Comparison of ENCODE assay signal across 27 mouse cellular contexts in the genomic region with DNA sequence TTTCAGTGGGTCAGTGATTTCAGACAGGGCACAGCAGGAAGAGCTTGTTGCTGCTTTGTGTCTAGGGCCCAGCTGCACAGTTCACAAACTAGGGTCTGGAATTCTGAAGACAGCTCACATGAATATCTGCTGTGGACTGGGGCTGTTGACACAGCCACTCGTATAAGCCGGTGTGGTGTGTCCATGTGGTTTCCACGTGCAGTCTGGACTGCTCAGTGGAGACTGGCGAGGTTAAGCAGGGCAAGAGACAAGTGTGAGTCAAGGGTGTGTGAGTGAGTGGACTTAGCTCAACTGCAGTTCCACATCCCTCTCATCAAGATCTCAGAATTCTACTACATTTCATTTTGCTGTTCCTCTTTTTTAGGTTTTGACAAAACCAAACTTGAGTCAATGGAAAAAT. TPM values are rescaled to one million over a fixed set of nuclear protein-coding genes. Genes with fewer than 3 reads are reported as not detected.
DNase-seq lines count a peak whose midpoint lies in the region; ATAC-seq and TF ChIP-seq lines count a peak whose summit lies in the region.
"Had no signal": no experiment of that assay in that cellular context is flagged by ENCODE, and none has a peak within 500 bp of the region (broad histone marks: within the 10 kb centered on the region; RNA-seq: fewer than 3 reads in every experiment).

No protein-coding gene starts in this region.

- H3K4me1 ChIP-seq in lung, postnatal 0 days (ENCODE audit: insufficient read depth, low read depth, low read length): no peaks in the 10 kb centered on the region
- no peaks in the 10 kb centered on the region for H3K4me1 ChIP-seq in MEL (ENCODE audit: control insufficient read depth in 1 of 2, insufficient read depth in 2 of 2, low read length in 2 of 2)
- H3K4me1 ChIP-seq in intestine, postnatal 0 days (replicated peaks; ENCODE audit: control insufficient read depth, insufficient read depth, low read length): no peaks in the 10 kb centered on the region
- H3K4me1 ChIP-seq: embryonic facial prominence, embryonic 10.5 days; forebrain, embryonic 10.5 days; heart, embryonic 13.5 days; hindbrain, embryonic 12.5 days had no signal

- no peak for TF ChIP-seq EP300 in lung, postnatal 0 days (IDR thresholded peaks at IDR 0.05)
- no peak for TF ChIP-seq EP300 in MEL (IDR thresholded peaks at IDR 0.05; ENCODE audit: low read depth in 1 of 2, low read length in 2 of 2)

- no peak overlapping the region for H3K4me3 ChIP-seq in lung, postnatal 0 days (ENCODE audit: low read depth, low read length)
- no peak overlapping the region for H3K4me3 ChIP-seq in MEL (ENCODE audit: control insufficient read depth in 1 of 2, insufficient read depth in 1 of 2, low read depth in 2 of 2, low read length in 2 of 2)
- H3K4me3 ChIP-seq in intestine, postnatal 0 days (ENCODE audit: low read depth, low read length): no peak overlapping the region
- H3K4me3 ChIP-seq: embryonic facial prominence, embryonic 10.5 days; forebrain, embryonic 10.5 days; gastrocnemius, adult 2 months; heart, embryonic 13.5 days; hindbrain, embryonic 12.5 days had no signal

- H3K27me3 ChIP-seq in lung, postnatal 0 days (replicated peaks; ENCODE audit: insufficient read depth, low read length): no peaks in the 10 kb centered on the region
- no peaks in the 10 kb centered on the region for H3K27me3 ChIP-seq in MEL (ENCODE audit: control insufficient read depth in 1 of 2, insufficient read depth in 2 of 2, low read length in 2 of 2)
- H3K27me3 ChIP-seq in intestine, postnatal 0 days (replicated peaks; ENCODE audit: control insufficient read depth, insufficient read depth, low read length): no peaks in the 10 kb centered on the region
- H3K27me3 ChIP-seq: heart, embryonic 13.5 days; hindbrain, embryonic 12.5 days; Patski had no signal

- ATAC-seq in lung, postnatal 0 days: peak; percentile 67
- ATAC-seq in intestine, postnatal 0 days: peak; percentile 38; the same call in 1 of the 2 replicates
- no peak for ATAC-seq in erythroid progenitor cell, adult 5-6 weeks (replicated peaks; ENCODE audit: low FRiP score, poor library complexity, severe bottlenecking)
- ATAC-seq: activated CD4-positive, CD25-positive, alpha-beta regulatory T cell, adult 4 months; CD4-positive, CD25-positive, alpha-beta regulatory T cell, adult 4 months; forebrain, embryonic 14.5 days; hindbrain, postnatal 0 days; Patski had no signal

- TF ChIP-seq CTCF in lung, postnatal 0 days (IDR thresholded peaks at IDR 0.05): no peak
- TF ChIP-seq CTCF in MEL (IDR thresholded peaks at IDR 0.05 in 2 of 3, conservative IDR thresholded peaks at IDR 0.05 in 1 of 3; ENCODE audit: control insufficient read depth in 1 of 3, insufficient read depth in 1 of 3, low read depth in 2 of 3, low read length in 3 of 3, poor library complexity in 1 of 3, severe bottlenecking in 1 of 3): no peak
- no peak for TF ChIP-seq CTCF in intestine, postnatal 0 days (IDR thresholded peaks at IDR 0.05; ENCODE audit: low read depth)

- H3K9ac ChIP-seq in lung, postnatal 0 days (replicated peaks; ENCODE audit: low read depth): no peak overlapping the region
- no peak overlapping the region for H3K9ac ChIP-seq in MEL (ENCODE audit: control insufficient read depth, low read depth, low read length, poor library complexity, severe bottlenecking)
- no peak overlapping the region for H3K9ac ChIP-seq in intestine, postnatal 0 days (ENCODE audit: low read depth, low read length)
- H3K9ac ChIP-seq: heart, embryonic 13.5 days; hindbrain, embryonic 12.5 days had no signal

- no peak overlapping the region for H3K27ac ChIP-seq in lung, postnatal 0 days (ENCODE audit: low read length)
- H3K27ac ChIP-seq in MEL (ENCODE audit: control insufficient read depth, low read depth, low read length): no peak overlapping the region
- no peak overlapping the region for H3K27ac ChIP-seq in intestine, postnatal 0 days (ENCODE audit: low read depth, low read length)
- H3K27ac ChIP-seq: embryonic facial prominence, embryonic 10.5 days; forebrain, embryonic 10.5 days; gastrocnemius, adult 2 months; heart, embryonic 13.5 days; hindbrain, embryonic 12.5 days; hindbrain, postnatal 0 days had no signal

- peaks cover 16% of the 10 kb centered on the region; the same call in 1 of the 2 replicates for H3K36me3 ChIP-seq in lung, postnatal 0 days (ENCODE audit: insufficient read depth, low read length)
- peaks cover 0 to 34% of the 10 kb centered on the region in 2 experiments; a peak in 2 of 4 replicates for H3K36me3 ChIP-seq in MEL (ENCODE audit: control insufficient read depth in 1 of 2, insufficient read depth in 2 of 2, low read length in 2 of 2)
- H3K36me3 ChIP-seq in intestine, postnatal 0 days (ENCODE audit: control insufficient read depth, insufficient read depth): peaks cover 52% of the 10 kb centered on the region

- H3K4me2 ChIP-seq in lung, postnatal 0 days (replicated peaks; ENCODE audit: low read depth, low read length): no peak overlapping the region
- no peak overlapping the region for H3K4me2 ChIP-seq in intestine, postnatal 0 days (replicated peaks; ENCODE audit: low read depth)
- H3K4me2 ChIP-seq: heart, embryonic 13.5 days; hindbrain, embryonic 12.5 days had no signal

- TF ChIP-seq RAD21 in MEL (IDR thresholded peaks at IDR 0.05; ENCODE audit: low read depth, low read length): no peak

- no peaks in the 10 kb centered on the region for H3K79me2 ChIP-seq in MEL (ENCODE audit: control insufficient read depth, insufficient read depth, low read length, poor library complexity)

- TF ChIP-seq POLR2A in MEL (IDR thresholded peaks at IDR 0.05; ENCODE audit: control insufficient read depth in 1 of 2, insufficient read depth in 1 of 2, low read depth in 1 of 2, low read length in 2 of 2, poor library complexity in 1 of 2): no peak

- peak; percentile 14 for DNase-seq in lung, postnatal 0 days (ENCODE audit: low spot score)
- DNase-seq in lung, postnatal 14 days: no peak
- peak; percentile 11 for DNase-seq in 3T3-L1 (ENCODE audit: low read depth, low spot score)
- DNase-seq in MEL (ENCODE audit: low read depth, low spot score): peak; percentile 22
- no peak for DNase-seq in ovary, adult 18-20 months (ENCODE audit: low spot score)
- DNase-seq: adrenal gland, adult 2 months; adrenal gland, postnatal 25 days; B cell, adult 2 months; cerebellum, adult 2 months; cerebellum, postnatal 10 days; gastrocnemius, adult 2 months; gastrocnemius, postnatal 25 days; heart, postnatal 4 days had no signal

- WGBS in lung, postnatal 0 days: 68% methylated on average over 4 of the region's 4 CpGs
- 58% methylated on average over 4 of the region's 4 CpGs for WGBS in intestine, postnatal 0 days

- H3K9me3 ChIP-seq in lung, postnatal 0 days (ENCODE audit: low read length): no peaks in the 10 kb centered on the region
- H3K9me3 ChIP-seq in MEL (replicated peaks; ENCODE audit: insufficient read depth, low read length): no peaks in the 10 kb centered on the region
- H3K9me3 ChIP-seq in intestine, postnatal 0 days (ENCODE audit: control insufficient read depth): no peaks in the 10 kb centered on the region
- H3K9me3 ChIP-seq: embryonic facial prominence, embryonic 10.5 days; forebrain, embryonic 10.5 days; G1E; heart, embryonic 13.5 days; hindbrain, embryonic 12.5 days had no signal

TF ChIP-seq in MEL, 35 proteins besides CTCF, POLR2A, EP300 and RAD21 (continues in another document):
- TF ChIP-seq POLR2AphosphoS2 (IDR thresholded peaks at IDR 0.05; ENCODE audit: low read length) (no peak), GATA1 (IDR thresholded peaks at IDR 0.05; ENCODE audit: low read depth, low read length) (no peak), RCOR1 (IDR thresholded peaks at IDR 0.05; ENCODE audit: low read depth, low read length) (no peak), BHLHE40 (IDR thresholded peaks at IDR 0.05; ENCODE audit: borderline replicate concordance, low read depth, low read length) (no peak), MYC (IDR thresholded peaks at IDR 0.05; ENCODE audit: low read depth, low read length) (no peak)

RNA-seq across cellular contexts. Expression of gene Hykk, which starts 25.0 kb away (rescaled TPM):
- 3.1 and 3.7 TPM in 2 replicates for polyA plus RNA-seq in lung, postnatal 0 days (2015; fragmentation: Nextera tagmentation; extraction: Ambion mirVana)
- not detected in 2 replicates for total RNA-seq in MEL (2012; rRNA removed)
- not detected for polyA plus RNA-seq in MEL (2012; ENCODE audit: insufficient read depth in 1 of 2, insufficient read length in 2 of 2, low read depth in 1 of 2, low replicate concordance in 2 of 2, missing spikeins in 1 of 2)
- 1.1 and 1.2 TPM in 2 replicates for polyA plus RNA-seq in intestine, postnatal 0 days (2015; fragmentation: Nextera tagmentation; extraction: Ambion mirVana)
- not detected in 2 replicates for total RNA-seq in erythroid progenitor cell, adult 5-6 weeks (2015; ENCODE audit: low replicate concordance)
- 0.30 TPM in 1 of 2 replicates, not detected in the other for total RNA-seq in erythroid progenitor cell, adult 5-6 weeks (2017; ENCODE audit: low replicate concordance)
- total RNA-seq: granulocyte monocyte progenitor cell, adult 5-6 weeks had no signal
- polyA plus RNA-seq: G1E had no signal

RNA-seq across cellular contexts. Expression of gene Ireb2, which starts 28.5 kb away (rescaled TPM):
- polyA plus RNA-seq in lung, postnatal 0 days (2015; fragmentation: Nextera tagmentation; extraction: Ambion mirVana): 13.6 and 16.6 TPM in 2 replicates
- total RNA-seq in MEL (2012; rRNA removed): 13.8 and 16.0 TPM in 2 replicates
- polyA plus RNA-seq in MEL (2012; ENCODE audit: insufficient read depth in 1 of 2, insufficient read length in 2 of 2, low read depth in 1 of 2, low replicate concordance in 2 of 2, missing spikeins in 1 of 2): 10 to 100 TPM; 25.1 to 26.4 TPM
- 17.7 and 19.6 TPM in 2 replicates for polyA plus RNA-seq in intestine, postnatal 0 days (2015; fragmentation: Nextera tagmentation; extraction: Ambion mirVana)
- 22.3 and 33.1 TPM in 2 replicates for total RNA-seq in erythroid progenitor cell, adult 5-6 weeks (2015; ENCODE audit: low replicate concordance)
- 29.8 and 34.7 TPM in 2 replicates for total RNA-seq in erythroid progenitor cell, adult 5-6 weeks (2017; ENCODE audit: low replicate concordance)

RNA-seq across cellular contexts. Expression of gene Psma4, which starts 58.5 kb away (rescaled TPM):
- 176 and 181 TPM in 2 replicates for polyA plus RNA-seq in lung, postnatal 0 days (2015; fragmentation: Nextera tagmentation; extraction: Ambion mirVana)
- 319 and 353 TPM in 2 replicates for total RNA-seq in MEL (2012; rRNA removed)
- polyA plus RNA-seq in MEL (2012; ENCODE audit: insufficient read depth in 1 of 2, insufficient read length in 2 of 2, low read depth in 1 of 2, low replicate concordance in 2 of 2, missing spikeins in 1 of 2): 100 to 1,000 TPM; 310 to 764 TPM
- polyA plus RNA-seq in intestine, postnatal 0 days (2015; fragmentation: Nextera tagmentation; extraction: Ambion mirVana): 239 and 257 TPM in 2 replicates
- total RNA-seq in erythroid progenitor cell, adult 5-6 weeks (2015; ENCODE audit: low replicate concordance): 93.1 and 102 TPM in 2 replicates
- total RNA-seq in erythroid progenitor cell, adult 5-6 weeks (2017; ENCODE audit: low replicate concordance): 60.1 and 70.1 TPM in 2 replicates

RNA-seq across cellular contexts. Expression of gene AY074887, which starts 58.7 kb away (rescaled TPM):
- polyA plus RNA-seq in lung, postnatal 0 days (2015; fragmentation: Nextera tagmentation; extraction: Ambion mirVana): 0.74 and 0.75 TPM in 2 replicates
- total RNA-seq in MEL (2012; rRNA removed): not detected in 2 replicates
- under 1 TPM in 1 of 2 experiments, not detected in 1; 0.32 TPM for polyA plus RNA-seq in MEL (2012; ENCODE audit: insufficient read depth in 1 of 2, insufficient read length in 2 of 2, low read depth in 1 of 2, low replicate concordance in 2 of 2, missing spikeins in 1 of 2)
- polyA plus RNA-seq in intestine, postnatal 0 days (2015; fragmentation: Nextera tagmentation; extraction: Ambion mirVana): 0.41 and 0.47 TPM in 2 replicates
- not detected in 2 replicates for total RNA-seq in erythroid progenitor cell, adult 5-6 weeks (2015; ENCODE audit: low replicate concordance)
- total RNA-seq in erythroid progenitor cell, adult 5-6 weeks (2017; ENCODE audit: low replicate concordance): not detected in 2 replicates
- total RNA-seq: adrenal gland, adult 2 months; adrenal gland, postnatal 25 days; G1E; gastrocnemius, adult 2 months; gastrocnemius, postnatal 25 days; granulocyte monocyte progenitor cell, adult 5-6 weeks; heart, adult 8-10 months; heart, postnatal 4 days; hindbrain, postnatal 0 days had no signal
- polyA plus RNA-seq: activated CD4-positive, CD25-positive, alpha-beta regulatory T cell, adult 4 months; adrenal gland, adult 2 months; CD4-positive, CD25-positive, alpha-beta regulatory T cell, adult 4 months; cerebellum, adult 2 months; G1E had no signal

Comparison
In these comparisons a context has a peak if more than half of its experiments do, and no peak if none do; other contexts are left out.
1. DNase-seq: peak in lung, postnatal 0 days (single experiment), 3T3-L1 (single experiment) and MEL (single experiment); none in lung, postnatal 14 days (single experiment) and ovary, adult 18-20 months (single experiment).